Mouse (Mus musculus) adrenal gland, adult (tissue): ENCODE results near the gene Ppp6r2.

Experiments used
- DNase-seq, 2 experiments: peaks; one replicate each; pipeline ENCODE4 v3.0.0; 2022 to 2023; ENCODE audit warnings: low spot score in 1 of 2; ENCODE audit not compliant: inconsistent age in 2 of 2

The Ppp6r2 gene

DNA sequence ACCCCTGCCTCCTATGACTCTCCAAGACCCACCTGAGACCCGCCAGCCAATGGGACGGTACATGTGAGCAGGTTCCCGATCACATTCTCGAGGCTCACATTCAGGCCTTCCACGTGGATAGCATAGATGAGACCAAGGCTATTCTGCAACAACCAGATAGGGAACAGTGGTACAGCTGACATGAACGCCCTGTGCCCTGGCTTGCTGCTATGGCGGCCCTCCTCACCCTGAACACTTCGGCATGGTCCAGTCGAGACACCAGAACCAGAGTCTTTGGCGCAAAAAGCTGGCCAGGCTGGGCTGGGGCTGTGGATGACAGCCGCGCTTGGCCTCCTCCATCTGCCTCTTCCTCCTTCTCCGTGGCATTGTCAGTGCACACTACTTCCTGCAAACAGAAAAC, 96.1 kb downstream of the Ppp6r2 start:
- peak in 1 of 2 experiments; percentile 5 for DNase-seq

DNA sequence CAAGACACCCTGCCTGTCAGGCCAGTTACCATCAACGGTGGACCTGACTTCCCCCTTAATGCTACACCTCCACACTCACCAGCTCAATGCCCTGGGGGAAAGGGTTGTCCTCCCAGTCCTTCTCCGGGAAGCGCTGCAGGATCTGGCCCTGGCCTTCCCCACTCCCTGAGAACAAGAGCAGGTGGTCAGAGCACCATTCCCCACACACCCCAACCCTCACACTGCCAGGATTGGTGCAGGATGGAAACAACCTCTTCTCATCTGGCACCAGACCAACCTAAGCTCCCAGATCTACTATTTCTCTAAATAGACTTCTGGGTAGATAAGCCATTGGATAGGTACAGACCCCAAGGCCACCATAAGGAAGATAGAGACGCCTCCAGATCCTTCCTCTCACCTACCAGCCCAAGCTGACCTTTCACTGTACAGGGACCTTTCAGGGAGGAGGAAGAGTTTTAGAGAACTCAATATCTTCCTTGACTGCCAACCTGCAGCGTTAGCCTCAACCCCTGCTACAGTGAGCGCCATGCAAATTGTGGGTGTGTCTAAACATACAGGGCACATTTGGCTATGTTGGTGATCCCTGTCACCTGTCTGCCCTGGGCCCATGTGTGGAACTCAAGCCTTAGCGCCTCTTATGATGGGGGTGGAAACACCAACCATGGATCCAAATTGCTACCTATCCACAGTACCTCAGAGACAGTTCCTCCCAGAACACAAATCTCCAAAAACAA, 97.2 kb downstream of the Ppp6r2 start:
- peak in 1 of 2 experiments; percentile 5 for DNase-seq

DNA sequence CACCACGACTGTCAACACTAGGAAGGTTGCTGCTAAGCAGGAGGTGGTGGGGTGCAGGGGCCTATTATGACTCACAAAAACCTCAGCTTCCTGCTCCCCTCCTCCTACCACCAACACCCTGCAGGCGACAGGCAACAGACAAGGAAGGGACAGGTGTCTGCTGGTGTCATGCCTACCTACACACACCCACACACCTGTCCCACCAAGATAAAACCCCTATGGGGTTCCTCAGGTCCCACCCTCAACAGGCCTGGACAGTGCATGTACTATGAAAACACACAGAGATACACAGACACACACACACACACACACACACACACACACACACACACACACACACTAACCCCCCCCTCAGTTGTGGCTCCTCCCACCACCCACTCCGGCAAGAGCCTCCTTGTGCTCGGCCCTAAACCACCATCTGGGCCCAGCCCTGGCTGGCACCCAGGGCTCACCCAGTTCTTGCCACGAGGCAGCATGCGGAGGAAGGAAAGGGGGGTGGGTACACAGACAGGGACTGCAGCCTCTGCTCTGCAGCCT, 98.7 kb downstream of the Ppp6r2 start:
- DNase-seq, result peak; percentile 17 to 27

DNA sequence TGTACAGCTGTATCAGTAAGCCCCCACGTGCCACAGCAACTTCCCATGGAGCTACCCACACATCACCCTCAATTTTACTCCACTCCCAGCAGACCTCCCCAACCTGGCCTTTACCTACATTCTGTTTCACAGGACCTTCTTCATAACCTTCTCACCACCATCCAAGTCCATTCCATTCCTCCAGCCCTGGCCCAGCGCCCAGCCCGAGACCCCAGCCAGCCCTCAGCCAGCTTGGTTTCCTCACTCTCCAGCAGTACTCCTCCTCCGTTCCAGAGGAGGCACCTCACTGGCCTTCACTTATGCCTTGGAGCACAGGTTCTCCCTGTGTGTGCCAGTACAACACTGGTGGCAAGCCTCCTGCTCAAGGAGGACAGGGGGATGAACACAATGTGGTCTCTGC, 102.0 kb downstream of the Ppp6r2 start:
- peak; percentile 21 to 40 for DNase-seq

DNA sequence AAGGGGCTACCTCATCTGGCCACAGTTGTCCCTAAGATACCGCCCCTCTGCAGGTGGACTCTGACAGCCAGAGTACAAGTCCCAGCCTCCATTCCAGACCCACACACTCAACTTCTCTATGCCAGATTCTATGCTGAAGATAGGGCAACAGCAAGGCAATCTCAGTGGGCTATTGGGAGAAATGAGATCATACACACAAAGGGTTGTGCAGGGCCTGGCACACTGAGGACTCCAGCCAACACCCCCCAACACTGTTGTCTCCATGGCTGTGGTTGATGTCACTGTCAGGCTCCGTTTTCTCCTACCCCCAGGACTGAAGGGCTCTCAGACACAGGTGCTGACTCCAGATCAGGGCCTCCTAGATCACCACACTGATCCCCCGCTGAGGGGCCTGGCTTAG, 102.8 kb downstream of the Ppp6r2 start:
- peak in 1 of 2 experiments; percentile 52 for DNase-seq

DNA sequence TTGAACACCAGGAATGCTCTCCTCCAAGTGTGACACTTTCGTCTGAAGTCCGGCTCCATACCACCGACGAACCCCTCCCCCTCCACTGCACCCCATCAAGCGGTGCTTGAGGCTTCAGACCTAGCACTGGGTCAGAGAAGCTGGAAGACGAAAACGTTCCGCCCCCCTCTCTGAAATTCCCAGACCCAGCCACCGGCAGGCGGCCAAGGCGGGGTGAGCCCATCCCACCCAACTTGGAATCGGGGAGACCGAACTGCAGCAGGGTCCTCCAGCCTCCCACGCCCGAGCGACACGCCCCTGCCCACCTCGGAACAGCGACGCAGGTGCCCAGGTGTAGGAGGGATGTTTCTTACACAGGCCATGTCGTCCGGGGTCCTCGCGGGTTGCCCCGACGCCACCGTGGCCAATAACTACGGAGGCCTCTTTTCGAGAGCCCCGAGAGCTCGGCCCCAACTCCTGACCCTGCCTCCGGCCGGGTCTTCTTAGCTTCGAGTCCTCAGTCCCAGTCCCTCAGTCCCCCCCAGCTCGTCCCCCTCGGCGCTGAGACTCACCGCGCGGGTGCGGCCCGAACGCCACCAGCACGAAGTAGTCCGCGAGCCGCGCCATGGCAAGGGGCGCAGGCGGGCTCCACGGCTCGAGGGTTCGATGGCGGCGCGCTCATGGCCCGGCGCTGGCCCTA, 103.3 kb downstream of the Ppp6r2 start:
- peak in 1 of 2 experiments; percentile 70 for DNase-seq

DNA sequence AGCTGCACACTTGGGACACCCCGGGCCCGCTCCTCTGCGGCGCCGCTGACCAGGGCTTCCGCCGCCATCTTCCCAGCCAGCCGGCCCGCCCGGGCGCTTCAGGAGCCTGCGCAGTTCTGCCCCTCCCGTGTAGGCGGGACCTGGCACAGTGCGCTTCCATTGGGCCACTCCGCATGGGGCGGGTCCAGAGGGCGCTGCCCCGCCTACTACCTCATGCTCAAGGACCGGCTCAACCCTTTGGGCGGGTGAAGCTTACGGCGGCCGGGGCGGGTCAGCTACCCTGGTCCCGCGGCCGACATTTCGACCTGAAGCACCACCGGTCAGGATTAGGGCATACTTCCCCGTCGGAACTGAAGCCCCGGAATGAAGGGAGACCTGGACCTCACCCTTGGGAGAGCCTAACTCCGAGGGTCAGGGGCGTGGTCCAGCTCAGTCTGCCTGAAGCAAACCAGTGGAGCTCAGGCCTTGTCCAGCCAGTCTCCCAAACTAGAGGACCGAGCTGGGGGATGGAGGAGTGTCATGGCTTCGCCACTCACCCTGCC, 103.9 kb downstream of the Ppp6r2 start, which contains the start of gene Sbf1:
TSS of gene Sbf1 (minus strand) at position 122 of the 542 bp plus-strand sequence.
- DNase-seq, result peak; percentile 99

DNA sequence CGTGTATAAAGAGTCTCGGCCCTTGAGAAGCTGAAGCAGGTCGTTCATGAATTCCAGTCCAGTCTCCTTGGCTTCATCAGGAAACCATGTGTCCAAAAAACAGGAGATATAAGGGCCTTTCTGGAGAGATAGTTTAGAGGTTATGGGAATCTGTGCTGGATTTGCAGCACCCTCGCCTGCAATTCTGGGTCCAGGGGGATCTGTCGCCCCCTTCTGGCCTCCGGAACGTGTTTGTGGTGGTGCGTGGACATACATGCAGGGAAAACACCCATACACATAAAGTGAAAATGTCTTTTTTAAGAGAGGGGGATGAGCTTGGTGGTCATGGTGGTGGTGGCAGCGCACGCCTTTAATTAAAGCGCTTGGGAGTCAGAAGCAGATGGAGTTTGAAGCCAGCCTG, 104.8 kb downstream of the Ppp6r2 start:
- DNase-seq, result peak; percentile 23 to 50

DNA sequence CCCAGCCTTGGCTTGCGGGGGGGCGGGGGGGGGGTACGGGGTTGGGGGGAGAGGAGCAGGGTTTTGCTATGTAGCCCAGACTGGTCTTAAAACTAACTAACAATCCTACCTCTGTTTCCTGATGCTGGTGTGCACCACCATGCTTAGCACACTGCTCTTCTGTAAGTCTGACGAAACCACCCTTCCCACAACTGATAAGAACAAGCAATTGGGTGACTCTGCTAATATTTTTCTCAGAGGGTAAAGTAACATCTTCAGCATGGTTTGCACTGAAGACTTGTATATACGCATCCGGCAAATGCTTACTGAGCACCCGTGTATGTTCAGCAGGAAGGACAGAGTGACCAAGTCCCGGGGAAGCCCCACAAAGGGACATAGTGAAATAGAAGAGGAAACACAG, 109.9 kb downstream of the Ppp6r2 start:
- DNase-seq, result no peak

DNA sequence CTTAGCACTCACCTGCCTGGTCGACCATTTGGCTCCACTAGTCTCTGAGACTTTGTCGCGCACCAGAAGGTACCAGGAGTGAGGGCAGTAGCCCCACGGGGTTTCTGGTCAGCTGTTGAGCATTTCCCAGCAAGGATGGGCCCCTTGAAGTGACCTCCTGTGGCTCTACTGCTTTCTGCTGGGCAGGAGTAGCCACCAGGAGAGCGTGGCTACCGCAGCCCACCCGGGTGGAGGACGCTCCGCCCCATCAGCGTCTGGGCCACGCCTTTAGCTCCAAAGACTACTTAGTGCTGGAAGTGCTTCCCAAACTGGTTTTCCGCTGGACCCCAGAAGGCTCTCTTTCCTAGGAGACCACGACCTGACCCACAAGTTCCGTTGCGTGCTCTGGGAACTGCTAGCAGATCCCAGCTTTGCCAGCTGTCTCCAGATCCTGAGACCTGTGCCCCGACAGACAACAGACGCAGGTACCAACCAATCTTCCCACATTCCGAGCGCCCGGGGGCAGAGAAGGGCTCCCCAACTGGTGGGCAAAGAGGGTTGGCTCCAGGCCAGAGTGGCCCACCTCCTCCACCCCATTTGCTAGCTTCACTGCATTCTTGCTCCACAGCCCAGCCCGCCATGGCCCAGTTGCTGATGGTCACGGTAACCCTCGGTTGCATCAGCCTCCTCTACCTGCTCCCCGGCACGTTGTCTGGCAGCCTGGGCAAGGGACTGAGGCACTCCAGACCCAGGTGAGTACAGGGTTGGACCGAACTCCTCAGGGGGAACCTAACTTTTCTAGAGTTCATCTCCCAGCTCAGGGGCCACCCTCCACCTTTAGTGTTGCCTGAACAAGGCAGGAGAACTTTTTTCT, 111.5 kb downstream of the Ppp6r2 start, which contains the start of gene Adm2:
TSS of gene Adm2 (plus strand) at position 51 of the 853 bp plus-strand sequence.
- DNase-seq, result no peak

DNA sequence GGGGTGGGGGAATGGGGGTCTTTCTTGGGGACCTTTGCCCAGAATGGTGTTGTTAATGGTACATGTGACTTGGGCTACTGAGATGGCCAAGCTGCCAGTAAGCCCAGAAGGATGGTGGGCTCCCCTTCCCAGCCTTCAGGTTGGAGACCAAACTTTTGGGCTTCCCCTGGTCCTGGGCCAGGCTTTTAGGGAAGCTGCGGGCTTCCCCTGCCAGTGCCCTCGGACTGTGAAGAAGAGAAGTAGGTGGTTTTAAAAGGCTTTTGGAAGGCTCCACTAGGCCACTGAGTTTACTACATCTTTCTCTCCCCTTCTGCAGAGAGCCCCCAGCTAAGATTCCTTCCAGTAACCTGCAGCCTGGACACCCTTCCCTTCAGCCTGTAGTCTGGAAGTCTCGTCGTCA, 112.3 kb downstream of the Ppp6r2 start:
- DNase-seq, result no peak

DNA sequence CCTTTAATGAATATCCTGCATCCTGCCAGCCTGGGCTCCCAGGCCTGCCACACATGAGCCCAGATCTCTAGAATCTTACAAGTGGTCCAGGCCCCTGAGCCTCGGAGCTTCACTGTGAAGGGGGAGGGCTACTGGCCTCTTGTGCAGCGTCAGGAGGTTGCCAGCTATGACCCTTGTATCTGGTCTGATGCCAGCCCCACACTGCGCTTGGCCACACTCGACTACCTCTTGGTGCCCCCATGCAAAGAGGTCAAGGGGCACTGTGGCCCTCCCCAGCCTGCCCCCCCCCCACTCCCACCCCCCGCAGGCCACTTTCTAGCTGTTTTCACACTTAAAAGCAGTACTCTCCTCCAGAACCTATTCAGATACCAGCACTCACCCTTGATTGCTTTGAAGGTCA, 115.1 kb downstream of the Ppp6r2 start:
- no peak for DNase-seq

DNA sequence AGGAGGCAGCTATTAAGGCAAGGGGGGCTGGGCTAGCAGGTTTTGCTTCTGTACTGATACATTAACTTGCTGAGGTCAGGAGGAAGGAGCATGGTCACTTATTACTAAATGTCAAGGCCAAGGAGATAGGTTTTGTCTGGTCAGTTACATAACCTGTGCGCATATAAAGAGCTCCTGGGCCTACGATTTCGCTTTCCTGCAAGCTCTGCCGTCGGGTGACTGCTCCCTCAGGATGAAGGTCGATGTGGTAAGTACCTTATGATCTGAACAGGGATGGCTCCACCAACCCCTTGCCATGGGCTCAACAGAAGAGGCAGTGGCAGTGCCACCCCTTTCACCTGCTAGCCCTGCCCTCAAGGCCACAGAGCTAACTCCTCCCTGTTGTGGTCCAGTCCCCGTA, 122.9 kb downstream of the Ppp6r2 start, which contains the start of gene Miox:
TSS of gene Miox (plus strand) at position 128 of the 400 bp plus-strand sequence.
- DNase-seq, result no peak

DNA sequence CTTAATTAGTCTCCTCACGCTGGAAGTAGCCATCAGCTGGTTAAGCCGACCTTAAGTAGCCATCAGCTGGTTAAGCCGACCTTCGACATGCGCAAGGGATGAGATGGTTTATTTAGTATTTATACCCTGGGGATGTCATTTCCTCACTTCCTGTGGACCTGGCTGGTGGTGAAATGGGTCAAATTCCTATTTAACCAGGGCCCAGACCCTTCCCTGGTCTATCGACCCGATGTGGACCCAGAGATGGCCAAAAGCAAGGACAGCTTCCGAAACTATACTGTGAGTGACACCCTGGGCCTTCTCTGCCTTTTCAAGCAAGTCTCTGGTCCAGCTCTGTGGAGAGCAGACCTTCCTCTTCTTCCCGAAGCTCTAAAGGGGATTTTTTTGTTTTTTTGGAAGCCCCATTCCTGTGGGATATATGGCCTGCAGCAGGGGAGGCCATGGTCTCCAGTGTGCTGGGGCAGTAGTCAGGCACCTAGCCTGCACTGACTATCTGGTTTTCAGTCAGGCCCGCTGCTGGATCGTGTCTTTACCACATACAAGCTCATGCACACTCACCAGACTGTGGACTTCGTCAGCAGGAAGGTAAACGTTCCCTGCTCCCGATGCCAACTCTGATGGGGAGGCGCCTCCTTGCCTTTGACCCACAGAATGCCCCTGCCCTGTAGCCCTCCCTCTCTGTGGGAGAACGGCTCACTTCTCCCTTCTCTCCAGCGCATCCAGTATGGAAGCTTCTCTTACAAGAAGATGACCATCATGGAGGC, 123.6 kb downstream of the Ppp6r2 start:
- no peak for DNase-seq

DNA sequence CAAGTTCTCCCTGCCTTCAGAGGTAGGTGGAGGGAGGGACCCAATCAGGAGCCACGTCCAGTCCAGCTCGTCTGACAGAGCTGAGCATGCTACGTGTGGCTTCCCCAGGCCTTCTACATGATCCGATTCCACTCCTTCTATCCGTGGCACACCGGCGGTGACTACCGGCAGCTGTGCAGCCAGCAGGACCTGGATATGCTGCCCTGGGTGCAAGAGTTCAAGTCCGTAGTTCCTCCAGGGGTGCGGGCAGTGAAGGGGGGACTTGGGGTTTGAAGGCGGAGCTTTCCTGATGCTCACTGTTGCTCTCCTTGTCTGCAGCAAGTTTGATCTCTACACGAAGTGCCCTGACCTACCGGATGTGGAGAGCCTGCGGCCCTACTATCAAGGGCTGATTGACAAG, 125.1 kb downstream of the Ppp6r2 start:
- no peak for DNase-seq
